Mouse (Mus musculus): Measurements from ENCODE around the gene Cd200r3. TPM values are rescaled to one million over a fixed set of nuclear protein-coding genes. Genes with fewer than 3 reads are reported as not detected.

Cd200r3 gene
- polyA plus RNA-seq, 1 experiment from 2014 or later = not detected

DNA sequence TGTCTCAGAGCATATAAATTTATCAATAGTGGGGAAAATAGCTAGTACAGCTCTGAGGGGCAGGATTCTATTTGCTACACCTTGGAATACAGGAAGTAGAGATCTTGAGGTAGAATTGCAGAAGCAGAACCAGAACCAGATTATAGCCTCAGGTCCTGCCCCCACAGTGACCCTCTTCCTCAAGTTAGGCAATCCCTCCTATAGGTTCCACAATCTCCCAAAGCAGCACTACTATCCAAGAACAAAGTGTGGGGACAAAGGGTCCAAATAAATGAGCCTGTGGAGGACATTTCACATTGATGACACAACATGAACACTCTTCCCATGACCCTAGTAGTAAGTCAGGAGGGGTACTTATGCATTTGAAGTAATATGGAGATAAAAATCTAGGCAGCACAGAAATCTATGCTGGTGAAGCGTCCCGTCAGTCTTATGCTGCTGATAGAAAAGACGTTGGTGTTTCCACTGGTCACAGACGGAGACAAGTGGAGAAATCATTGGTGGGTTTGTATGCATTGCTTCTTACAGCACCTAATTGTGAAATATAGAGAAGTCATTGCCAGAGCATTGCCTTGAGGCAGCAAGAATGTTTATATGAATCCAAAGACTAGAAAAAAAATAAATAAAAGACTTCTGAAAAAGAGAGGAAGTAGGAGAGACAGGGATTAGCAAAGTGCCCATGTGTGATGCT is 45.3 kb downstream of the Cd200r3 start:
- no peaks in the 10 kb centered on the region for H3K27me3 ChIP-seq
- TF ChIP-seq CTCF (IDR thresholded peaks at IDR 0.05) = no peak
- CTCF ChIA-PET = no interaction called here
- in situ Hi-C loops (cut with MboI; ENCODE audit: low pct_unique_long_range_greater_than_20kb) = no loop called here
- POLR2A ChIA-PET = no interaction called here
- ATAC-seq (no peak), DNase-seq (ENCODE audit: low read depth, low spot score) (no peak)

DNA sequence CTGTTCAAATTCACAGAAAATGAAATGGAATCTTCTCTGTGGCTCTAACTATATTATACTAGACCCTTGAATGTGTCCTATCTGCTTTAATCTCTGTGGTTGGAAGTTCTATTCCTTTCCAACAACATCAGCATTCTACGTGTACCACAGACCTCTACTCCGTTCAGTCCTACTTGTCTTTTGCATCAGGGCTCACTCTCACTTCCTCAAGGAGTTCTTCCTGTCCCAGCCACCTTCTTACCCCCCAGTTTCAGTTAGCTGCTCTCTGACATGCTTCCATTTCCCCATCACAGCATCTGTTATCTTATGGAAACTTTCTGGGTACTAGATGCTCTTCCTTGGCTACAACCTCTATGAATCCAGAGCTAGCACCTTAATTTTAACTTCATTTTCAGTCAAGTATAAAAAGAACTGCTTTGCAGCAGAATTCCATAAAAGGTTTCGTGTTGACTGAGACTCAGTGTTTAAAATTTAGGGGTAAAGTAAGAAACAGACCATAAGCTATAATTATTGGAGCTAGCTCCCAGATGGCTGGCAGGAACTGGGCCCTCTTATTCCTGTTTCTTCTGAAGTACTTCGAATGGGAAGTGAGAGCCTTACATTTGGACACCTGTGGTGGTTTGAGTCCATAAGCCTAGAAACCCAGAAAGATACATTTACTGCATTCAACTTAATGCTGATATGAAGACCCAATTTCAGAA is 50.0 kb downstream of the Cd200r3 start:
- no peak for TF ChIP-seq CTCF (IDR thresholded peaks at IDR 0.05)
- no peaks in the 10 kb centered on the region for H3K27me3 ChIP-seq
- CTCF ChIA-PET = interaction anchor here (1.8 kb wide), 1 partner anchor 10 kb away, joined by 4 read pairs; no protein-coding TSS in a partner anchor
- ATAC-seq (no peak), DNase-seq (ENCODE audit: low read depth, low spot score) (no peak)
- POLR2A ChIA-PET = no interaction called here
- in situ Hi-C loops (cut with MboI; ENCODE audit: low pct_unique_long_range_greater_than_20kb) = no loop called here

DNA sequence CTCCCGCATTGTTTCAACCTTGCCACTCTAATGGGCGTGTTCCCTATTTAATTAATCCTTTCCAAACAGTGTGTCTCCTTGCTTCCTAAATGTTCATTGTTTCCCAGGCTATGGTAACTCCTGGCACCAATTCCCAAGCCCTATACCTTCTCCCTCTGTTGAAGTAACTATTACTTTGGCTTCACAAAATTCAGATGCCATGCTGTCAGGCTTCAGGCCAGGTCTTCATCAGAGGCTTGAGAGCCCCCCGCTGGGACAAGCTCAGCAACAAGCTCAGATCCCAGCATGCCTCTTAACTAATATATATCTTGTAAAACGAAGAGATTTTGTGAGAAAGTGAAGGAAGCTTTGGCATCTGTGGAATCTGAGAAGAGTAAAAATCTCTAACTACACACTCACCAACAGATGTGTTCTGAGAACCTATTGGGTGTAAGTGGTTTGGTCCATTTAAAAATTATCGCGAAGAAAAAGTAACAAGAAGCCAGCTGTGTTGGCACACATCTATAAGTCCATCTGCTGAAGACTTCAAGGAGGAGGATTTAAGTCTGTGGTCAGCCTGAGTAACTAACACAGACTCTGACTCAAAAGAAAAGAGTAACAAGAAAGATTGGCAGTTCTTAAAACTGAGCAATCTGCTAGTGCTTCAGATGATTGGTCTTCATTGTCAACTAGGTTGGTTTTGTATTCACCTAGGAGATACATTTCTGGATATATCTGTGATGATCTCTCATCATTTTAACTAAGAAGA is 50.9 kb downstream of the Cd200r3 start:
- no peak for TF ChIP-seq CTCF (IDR thresholded peaks at IDR 0.05)
- DNase-seq (ENCODE audit: low read depth, low spot score) (no peak), ATAC-seq (no peak)
- CTCF ChIA-PET = interaction anchor here (0.7 to 1.8 kb wide), 2 partner anchors 11 kb away, joined by 3 to 4 read pairs; no protein-coding TSS in a partner anchor
- POLR2A ChIA-PET = no interaction called here
- in situ Hi-C loops (cut with MboI; ENCODE audit: low pct_unique_long_range_greater_than_20kb) = no loop called here
- H3K27me3 ChIP-seq = no peaks in the 10 kb centered on the region

DNA sequence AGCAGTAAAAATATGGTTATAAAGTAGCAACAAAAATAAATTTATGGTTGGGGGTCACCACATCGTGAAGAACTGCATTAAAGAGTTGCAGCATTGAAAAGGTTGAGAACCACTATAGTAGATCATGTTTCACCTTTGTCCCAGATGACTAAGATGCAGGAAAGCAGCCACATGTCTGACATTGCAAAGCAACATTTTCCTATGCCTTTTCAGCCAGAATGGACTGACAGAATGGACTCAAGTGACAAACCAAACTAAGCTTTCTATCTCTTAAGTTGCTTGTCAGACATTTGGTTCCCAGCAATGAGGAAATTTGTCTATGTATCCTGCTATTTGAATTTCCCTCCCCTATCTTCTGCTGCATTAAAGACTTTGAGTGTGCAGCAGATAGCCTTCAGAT is 51.6 kb downstream of the Cd200r3 start:
- no peak for TF ChIP-seq CTCF (IDR thresholded peaks at IDR 0.05)
- no peak for DNase-seq (ENCODE audit: low read depth, low spot score)
- ChIA-PET POLR2A (no interaction called here), CTCF (interaction anchor here (0.7 kb wide), 1 partner anchor 10 kb away, joined by 3 read pairs; no protein-coding TSS in a partner anchor)
- H3K27me3 ChIP-seq = no peaks in the 10 kb centered on the region
- in situ Hi-C loops (cut with MboI; ENCODE audit: low pct_unique_long_range_greater_than_20kb) = no loop called here
- no peak for ATAC-seq

DNA sequence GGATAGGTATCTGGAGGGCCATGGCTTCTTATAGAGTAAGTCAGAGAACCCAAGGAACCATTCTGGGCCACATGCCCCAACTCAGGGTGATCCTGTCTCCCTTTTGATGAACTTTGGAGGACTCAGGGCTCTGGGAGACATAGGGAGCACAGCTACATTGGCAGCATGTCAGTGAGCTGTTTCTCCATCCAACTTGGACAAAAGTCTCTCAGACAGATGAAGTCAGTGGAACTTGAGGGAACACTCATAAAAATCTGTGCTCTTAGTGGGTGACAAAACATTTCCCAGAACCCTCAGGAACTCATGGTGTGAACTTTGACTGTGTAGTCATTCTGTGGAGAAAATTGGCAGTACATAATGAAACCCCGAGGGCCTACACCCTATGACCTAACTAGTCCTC is 53.2 kb downstream of the Cd200r3 start:
- in situ Hi-C loops (cut with MboI; ENCODE audit: low pct_unique_long_range_greater_than_20kb) = no loop called here
- ChIA-PET POLR2A (no interaction called here), CTCF (no interaction called here)
- TF ChIP-seq CTCF (IDR thresholded peaks at IDR 0.05) = no peak
- no peaks in the 10 kb centered on the region for H3K27me3 ChIP-seq
- DNase-seq (ENCODE audit: low read depth, low spot score) (no peak), ATAC-seq (no peak)

DNA sequence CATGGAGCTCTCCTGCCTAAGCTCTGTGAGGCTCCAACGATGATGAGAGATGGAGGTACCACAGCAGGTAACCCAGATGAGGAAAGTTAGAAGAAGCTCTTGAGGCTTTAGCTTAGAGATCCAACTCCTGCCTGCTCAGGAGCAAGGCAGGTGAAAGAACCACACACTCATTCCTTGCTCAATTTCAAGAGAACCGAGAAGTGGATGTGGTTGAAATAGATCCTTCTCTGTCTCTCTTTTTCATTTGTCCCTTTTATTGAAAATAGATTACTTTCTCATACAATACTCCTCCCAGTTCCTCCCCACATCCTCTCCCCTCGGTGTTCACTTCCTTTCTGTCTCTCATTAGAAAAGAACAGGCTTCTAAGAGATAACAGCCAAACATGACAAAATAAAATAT is 56.1 kb downstream of the Cd200r3 start:
- ChIA-PET CTCF (interaction anchor here (0.8 kb wide), 2 partner anchors 13 to 34 kb away, joined by 3 read pairs; no protein-coding TSS in a partner anchor), POLR2A (no interaction called here)
- H3K27me3 ChIP-seq = no peaks in the 10 kb centered on the region
- no peak for ATAC-seq
- DNase-seq (ENCODE audit: low read depth, low spot score) = no peak
- TF ChIP-seq CTCF (IDR thresholded peaks at IDR 0.05) = no peak
- in situ Hi-C loops (cut with MboI; ENCODE audit: low pct_unique_long_range_greater_than_20kb) = no loop called here

DNA sequence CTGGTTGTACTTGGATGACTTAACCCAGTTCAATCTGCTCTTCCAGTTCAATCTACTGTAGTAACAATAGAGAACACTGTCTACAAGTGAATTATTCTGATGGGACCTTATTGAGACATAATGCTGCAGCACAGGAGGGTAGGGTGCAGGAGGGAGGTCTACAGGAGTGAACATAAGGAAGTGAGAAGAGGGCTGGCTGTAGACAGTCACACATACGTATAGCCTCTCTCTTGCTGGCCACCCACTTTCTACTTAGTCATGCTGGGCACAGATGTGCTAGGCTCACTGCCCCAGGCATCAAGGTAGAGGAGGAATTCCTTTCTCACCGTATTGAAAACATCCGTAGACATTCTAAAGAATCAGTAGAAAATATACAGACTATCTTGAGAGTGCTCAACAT is 61.0 kb downstream of the Cd200r3 start:
- POLR2A ChIA-PET = no interaction called here
- in situ Hi-C loops (cut with MboI; ENCODE audit: low pct_unique_long_range_greater_than_20kb) = no loop called here
- CTCF ChIA-PET = interaction anchor here (0.9 to 1.9 kb wide), 5 partner anchors 9 to 86 kb away, joined by 3 to 6 read pairs (median 3); no protein-coding TSS in a partner anchor
- DNase-seq (ENCODE audit: low read depth, low spot score) = no peak
- ATAC-seq = no peak
- TF ChIP-seq CTCF (IDR thresholded peaks at IDR 0.05) = no peak
- no peaks in the 10 kb centered on the region for H3K27me3 ChIP-seq

DNA sequence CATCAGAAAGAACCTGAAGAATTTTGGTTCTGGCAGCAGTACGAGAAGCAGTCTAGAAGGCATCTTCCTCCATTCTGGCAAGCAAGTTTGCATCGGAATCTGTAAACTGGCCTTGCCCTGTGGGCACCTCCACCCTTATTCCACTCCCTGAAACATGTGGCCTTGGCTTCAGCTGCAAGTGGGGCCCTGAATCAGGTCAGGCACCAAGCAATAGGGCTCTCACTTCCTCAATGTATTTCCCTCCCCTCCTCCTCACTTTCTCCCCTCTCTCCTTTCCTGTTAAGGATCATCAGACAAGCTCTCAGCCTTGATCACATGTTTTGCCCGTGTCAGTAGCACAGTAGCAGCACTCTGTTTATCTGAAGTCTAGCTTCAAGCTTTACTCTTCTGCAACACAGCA is 61.8 kb downstream of the Cd200r3 start:
- POLR2A ChIA-PET = no interaction called here

DNA sequence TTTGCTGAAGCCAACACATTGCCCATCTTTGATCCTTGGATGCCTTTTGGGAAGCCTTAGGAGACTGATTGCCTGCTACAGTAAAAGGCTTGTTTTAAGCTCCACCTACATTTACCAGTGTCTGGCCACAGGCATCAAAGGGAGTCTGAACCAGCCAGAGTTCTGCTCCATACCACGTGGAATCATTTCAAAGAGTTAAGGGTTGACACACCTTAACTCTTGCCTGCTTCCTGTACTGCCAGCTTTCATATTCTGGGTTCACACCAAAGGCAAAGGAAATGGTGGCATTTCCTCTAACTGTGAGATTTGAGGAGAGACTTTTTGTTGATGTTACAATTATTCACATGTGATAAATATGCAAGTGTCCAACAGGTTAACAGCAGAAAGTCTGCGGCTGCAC is 63.5 kb downstream of the Cd200r3 start:
- in situ Hi-C loops (cut with MboI; ENCODE audit: low pct_unique_long_range_greater_than_20kb) = no loop called here
- POLR2A ChIA-PET = no interaction called here
- ATAC-seq = no peak
- CTCF ChIA-PET = interaction anchor here (1.4 kb wide), 1 partner anchor 27 kb away, joined by 3 read pairs; no protein-coding TSS in a partner anchor
- no peak for DNase-seq (ENCODE audit: low read depth, low spot score)
- TF ChIP-seq CTCF (IDR thresholded peaks at IDR 0.05) = no peak
- no peaks in the 10 kb centered on the region for H3K27me3 ChIP-seq

More for the DNA sequence above, 61.8 kb downstream of the Cd200r3 start:
- no peaks in the 10 kb centered on the region for H3K27me3 ChIP-seq
- DNase-seq (ENCODE audit: low read depth, low spot score) (no peak), ATAC-seq (no peak)
- in situ Hi-C loops (cut with MboI; ENCODE audit: low pct_unique_long_range_greater_than_20kb) = no loop called here
- CTCF ChIA-PET = interaction anchor here (0.9 to 1.9 kb wide), 4 partner anchors 10 to 85 kb away, joined by 3 to 6 read pairs (median 3); no protein-coding TSS in a partner anchor
- no peak for TF ChIP-seq CTCF (IDR thresholded peaks at IDR 0.05)

DNA sequence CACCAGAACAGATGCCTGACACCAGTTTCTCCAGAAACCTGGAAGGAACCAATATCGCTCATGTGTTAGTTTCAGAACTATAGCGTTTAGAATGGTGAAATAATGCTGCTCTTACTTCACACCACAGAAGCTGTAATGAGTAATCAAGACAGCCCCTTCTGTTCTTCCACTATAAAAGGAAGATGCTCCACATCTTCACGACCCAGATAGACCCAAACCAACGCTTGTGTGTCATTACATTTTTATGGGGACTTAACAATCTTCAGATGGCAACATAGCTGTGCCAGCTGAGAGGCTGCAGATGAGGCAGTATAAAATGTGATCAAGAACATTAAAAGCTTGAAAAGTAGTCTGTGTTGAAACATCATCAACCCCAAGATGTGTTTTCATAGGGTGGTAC is 64.3 kb downstream of the Cd200r3 start:
- in situ Hi-C loops (cut with MboI; ENCODE audit: low pct_unique_long_range_greater_than_20kb) = no loop called here
- DNase-seq (ENCODE audit: low read depth, low spot score) = no peak
- no peak for TF ChIP-seq CTCF (IDR thresholded peaks at IDR 0.05)

More for the DNA sequence above, 64.3 kb downstream of the Cd200r3 start:
- ChIA-PET CTCF (interaction anchor here (1.4 kb wide), 1 partner anchor 28 kb away, joined by 3 read pairs; no protein-coding TSS in a partner anchor), POLR2A (no interaction called here)
- ATAC-seq = no peak
- no peaks in the 10 kb centered on the region for H3K27me3 ChIP-seq
